Mouse (Mus musculus): ENCODE measurements at regions not wholly inside any gene's neighbourhood (a gene's known extent, or its start where the extent isn't known, plus 50 kb on each side); places are given as distances from the start of the nearest gene placed in this dataset.

DNA sequence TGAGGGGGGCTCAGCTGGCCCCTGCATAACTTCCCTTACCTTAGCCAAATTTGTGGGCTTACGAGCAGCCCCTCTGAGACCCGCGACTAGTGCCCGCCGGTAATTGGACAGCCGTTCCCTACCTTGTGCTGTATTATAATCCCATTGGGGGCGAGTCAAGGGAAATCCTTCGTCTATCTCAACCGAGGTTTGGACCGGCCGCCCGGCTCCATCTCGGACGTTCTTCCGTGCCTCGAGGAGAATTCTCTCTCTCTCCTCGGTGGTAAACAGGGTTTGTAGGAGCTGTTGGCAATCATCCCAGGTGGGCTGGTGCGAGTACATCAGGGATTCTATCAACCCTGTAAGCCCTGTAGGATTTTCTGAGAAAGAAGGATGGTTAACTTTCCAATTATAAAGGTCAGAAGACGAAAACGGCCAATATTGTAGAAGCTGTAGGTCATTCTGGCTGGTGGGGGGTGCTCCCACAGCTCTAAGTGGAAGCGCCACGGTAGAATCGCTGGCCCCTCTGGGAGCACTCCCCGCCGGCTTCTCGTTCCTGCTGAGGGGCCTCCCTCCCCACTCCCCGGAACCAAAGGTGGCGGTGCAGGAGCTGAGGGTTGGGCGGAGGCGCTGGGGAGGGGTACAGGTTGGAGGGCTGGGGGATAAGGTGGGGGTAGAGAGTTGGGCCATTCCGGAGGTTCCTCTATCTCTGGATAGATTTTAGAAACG, 278.6 kb downstream of the Gm21863 start:
- 68% methylated on average over 32 of the region's 32 CpGs for WGBS
- no peak overlapping the region for H3K27ac ChIP-seq
- H3K4me3 ChIP-seq, result no peak overlapping the region
- peaks cover 33% of the 10 kb centered on the region for H3K27me3 ChIP-seq
- peaks cover 27% of the 10 kb centered on the region for H3K36me3 ChIP-seq
- no peaks in the 10 kb centered on the region for H3K4me1 ChIP-seq
- no peak overlapping the region for H3K4me2 ChIP-seq (replicated peaks)
- no peak overlapping the region for H3K9ac ChIP-seq
- ATAC-seq (ENCODE audit: insufficient number of reproducible peaks, insufficient read depth, low FRiP score, low TSS enrichment), result peak; percentile 65
- peaks cover 64% of the 10 kb centered on the region for H3K9me3 ChIP-seq

DNA sequence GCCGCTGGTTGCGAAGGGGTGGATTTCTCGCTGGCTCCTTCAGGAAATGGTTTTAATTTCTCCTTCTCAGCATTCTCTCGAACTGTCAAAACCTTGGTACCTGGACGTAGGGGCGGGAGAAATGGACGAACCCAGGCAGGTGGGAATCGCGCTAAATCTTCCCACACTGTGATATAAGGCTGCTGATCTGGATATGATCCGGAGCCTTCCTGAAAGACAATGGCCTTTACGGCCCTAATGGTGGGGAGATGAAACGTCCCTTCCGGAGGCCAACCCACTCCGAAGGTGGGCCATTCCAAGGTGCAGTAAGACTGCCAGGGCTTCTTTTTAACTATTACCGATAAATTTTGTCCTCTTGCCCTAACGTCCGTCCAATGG, 279.1 kb downstream of the Gm21863 start:
- peaks cover 27% of the 10 kb centered on the region for H3K36me3 ChIP-seq
- H3K27me3 ChIP-seq, result peaks cover 31% of the 10 kb centered on the region
- peak; percentile 39 for ATAC-seq (ENCODE audit: insufficient number of reproducible peaks, insufficient read depth, low FRiP score, low TSS enrichment)

DNA sequence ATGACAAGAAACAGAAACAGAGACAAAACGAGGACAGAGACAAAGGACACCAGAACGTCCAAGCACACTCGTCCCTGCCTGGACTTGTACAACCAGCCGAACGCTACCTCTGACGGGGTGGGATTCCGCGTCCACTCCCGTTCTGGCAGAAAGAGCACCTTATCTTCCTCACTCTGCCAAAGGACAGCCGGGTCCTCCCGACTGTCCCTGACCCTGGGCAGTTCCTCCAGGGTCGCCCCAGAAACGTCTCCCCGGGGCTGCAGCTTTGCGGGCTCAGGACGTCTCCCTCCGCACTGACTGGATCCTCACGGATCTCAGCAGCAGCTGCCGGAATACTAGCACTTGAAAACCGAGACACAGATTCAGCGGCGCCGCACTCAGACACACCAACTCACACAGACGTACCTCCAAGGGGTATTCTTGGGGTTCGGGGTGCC, 279.6 kb downstream of the Gm21863 start:
- 0 out of 2 replicates have a peak, but pooled peaks have one; percentile 37 for ATAC-seq (ENCODE audit: insufficient number of reproducible peaks, insufficient read depth, low FRiP score, low TSS enrichment)
- WGBS, result 72% methylated on average over 25 of the region's 25 CpGs
- Histone ChIP-seq H3K4me1 (no peaks in the 10 kb centered on the region), H3K4me2 (replicated peaks) (no peak overlapping the region), H3K27me3 (peaks cover 30% of the 10 kb centered on the region), H3K36me3 (peaks cover 25% of the 10 kb centered on the region), H3K4me3 (no peak overlapping the region), H3K9ac (no peak overlapping the region), H3K9me3 (peaks cover 56% of the 10 kb centered on the region), H3K27ac (no peak overlapping the region)

More for the DNA sequence above, 279.1 kb downstream of the Gm21863 start:
- Histone ChIP-seq H3K4me1 (no peaks in the 10 kb centered on the region), H3K4me2 (replicated peaks) (no peak overlapping the region), H3K4me3 (no peak overlapping the region), H3K27ac (no peak overlapping the region), H3K9ac (no peak overlapping the region), H3K9me3 (peaks cover 58% of the 10 kb centered on the region)
- WGBS, result 66% methylated on average over 17 of the region's 17 CpGs
